Mouse (Mus musculus) heart, embryonic 15.5 days (tissue): ENCODE data around the gene Uap1. TPM values are rescaled to one million over a fixed set of nuclear protein-coding genes. Genes with fewer than 3 reads are reported as not detected.

Experiments used
- ATAC-seq: fragments of 200-750 bp; cut with Nextera tagmentation; replicated peaks from 2 replicates; pipeline ENCODE4 v1.8.0; 2017; ENCODE audit warnings: low read depth, moderate TSS enrichment; ENCODE audit not compliant: insufficient number of reproducible peaks, insufficient read depth, low FRiP score
- H3K27ac ChIP-seq: fragments of 300-500 bp; sonication (generic); 2 replicates; pipeline ENCODE4 v1.5.1; 2015; ENCODE audit warnings: mild to moderate bottlenecking, inconsistent platforms
- H3K27me3 ChIP-seq: fragments of 300-500 bp; sonication (generic); 2 replicates; pipeline ENCODE4 v1.6.1; 2015; ENCODE audit warnings: inconsistent platforms
- H3K36me3 ChIP-seq: fragments of 300-500 bp; sonication (generic); 2 replicates; pipeline ENCODE4 v1.6.1; 2015; ENCODE audit warnings: mild to moderate bottlenecking, inconsistent platforms
- H3K4me1 ChIP-seq: fragments of 300-500 bp; sonication (generic); replicated peaks from 2 replicates; pipeline ENCODE4 v1.6.1; 2015; ENCODE audit warnings: inconsistent platforms
- H3K4me2 ChIP-seq: fragments of 300-500 bp; sonication (generic); 2 replicates; pipeline ENCODE4 v1.6.1; 2015; ENCODE audit warnings: inconsistent platforms, mild to moderate bottlenecking, moderate library complexity
- H3K4me3 ChIP-seq: fragments of 300-500 bp; sonication (generic); 2 replicates; pipeline ENCODE4 v1.5.1; 2015; ENCODE audit warnings: mild to moderate bottlenecking, inconsistent platforms
- H3K9ac ChIP-seq: fragments of 300-500 bp; sonication (generic); 2 replicates; pipeline ENCODE4 v1.6.1; 2015; ENCODE audit warnings: mild to moderate bottlenecking, inconsistent platforms
- H3K9me3 ChIP-seq: fragments of 300-500 bp; sonication (generic); replicated peaks from 2 replicates; pipeline ENCODE4 v1.6.1; 2016; ENCODE audit warnings: inconsistent platforms
- WGBS: fragments of 180-500 bp; shearing (Covaris S2); methylation state at CpG from one replicate; pipeline ENCODE4 v1.1.7; 2015; ENCODE audit warnings: mixed read lengths; 5-methylcytosine and 5-hydroxymethylcytosine counted together
- polyA plus RNA-seq: library from polyadenylated mRNA; unstranded; fragments of >200 nt; fragmentation: Nextera tagmentation; extraction: Ambion mirVana; gene quantifications from 2 replicates; pipeline ENCODE4 v1.2.1, GENCODE M21; 2015

Uap1 gene
- polyA plus RNA-seq, 1 experiment from 2014 or later: 46.0 TPM

DNA sequence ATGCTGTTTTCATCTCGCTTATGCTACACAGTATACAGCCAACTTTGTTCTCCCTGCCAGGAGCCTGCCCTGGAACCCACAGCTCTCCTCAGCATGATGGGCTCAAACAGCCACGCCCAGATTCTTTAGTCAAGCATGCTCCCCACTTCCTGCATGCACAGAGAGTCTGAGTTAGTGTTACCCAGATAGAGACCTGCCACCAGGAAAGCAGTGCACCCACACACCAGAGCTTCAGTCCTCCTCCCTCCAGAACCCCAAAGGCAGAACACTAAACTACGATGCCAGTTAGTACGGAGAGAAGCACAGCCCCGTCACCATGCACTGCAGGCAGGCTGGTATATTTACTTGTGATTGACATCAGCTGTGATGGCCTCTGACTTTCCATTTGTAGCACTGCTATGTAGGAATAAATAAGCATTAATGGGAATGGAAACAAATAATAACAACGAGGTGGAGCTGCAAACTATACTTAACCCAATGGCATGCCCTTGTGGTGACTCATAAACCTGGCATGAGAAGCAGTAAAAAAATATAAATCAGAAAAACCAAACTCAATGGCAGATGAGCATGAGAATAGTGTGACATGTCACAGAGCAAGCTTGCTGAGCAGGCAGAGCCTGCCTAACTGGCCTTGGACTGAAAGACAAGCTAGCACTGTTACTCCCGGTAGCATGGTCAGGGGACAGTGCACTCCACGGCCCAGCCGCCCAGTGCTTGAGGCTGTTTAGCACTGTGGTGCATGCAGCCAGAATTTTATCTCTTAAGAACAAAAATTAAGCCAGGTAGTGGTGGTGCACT is 26.9 kb downstream of the Uap1 start:
- H3K4me1 ChIP-seq: peaks cover 10% of the 10 kb centered on the region; the same call in 1 of the 2 replicates
- 79% methylated on average over 9 of the region's 9 CpGs for WGBS
- H3K4me3 ChIP-seq: no peak overlapping the region
- no peaks in the 10 kb centered on the region for H3K9me3 ChIP-seq
- peaks cover 32% of the 10 kb centered on the region for H3K36me3 ChIP-seq
- ATAC-seq: no peak
- H3K4me2 ChIP-seq: no peak overlapping the region
- H3K27me3 ChIP-seq: no peaks in the 10 kb centered on the region
- no peak overlapping the region for H3K9ac ChIP-seq
- H3K27ac ChIP-seq: no peak overlapping the region

DNA sequence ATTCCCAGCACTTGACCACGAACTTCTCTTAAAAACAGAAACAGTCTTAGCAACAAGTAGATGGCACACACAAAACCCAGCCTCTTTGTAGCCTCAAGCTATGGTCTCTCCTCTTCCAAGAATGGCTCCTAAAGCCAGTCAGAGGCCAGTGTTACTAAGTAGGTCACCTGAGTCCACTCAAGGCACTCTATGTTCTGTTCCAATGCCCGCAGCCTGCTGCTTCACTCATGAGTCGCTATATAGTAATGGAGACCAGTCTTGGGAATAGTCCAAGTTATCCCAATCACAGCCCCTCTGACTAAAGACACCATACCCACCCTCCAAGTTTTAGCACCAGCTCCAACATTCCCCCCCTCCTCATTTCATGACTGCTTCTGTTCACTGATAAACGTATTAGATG is 29.2 kb downstream of the Uap1 start:
- Histone ChIP-seq H3K36me3 (peaks cover 37% of the 10 kb centered on the region), H3K4me3 (no peak overlapping the region), H3K27me3 (no peaks in the 10 kb centered on the region), H3K9ac (no peak overlapping the region), H3K27ac (no peak overlapping the region), H3K4me2 (no peak overlapping the region), H3K4me1 (peaks cover 10% of the 10 kb centered on the region; the same call in 1 of the 2 replicates), H3K9me3 (no peaks in the 10 kb centered on the region)
- 82% methylated on average over 4 of the region's 4 CpGs for WGBS
- no peak for ATAC-seq

DNA sequence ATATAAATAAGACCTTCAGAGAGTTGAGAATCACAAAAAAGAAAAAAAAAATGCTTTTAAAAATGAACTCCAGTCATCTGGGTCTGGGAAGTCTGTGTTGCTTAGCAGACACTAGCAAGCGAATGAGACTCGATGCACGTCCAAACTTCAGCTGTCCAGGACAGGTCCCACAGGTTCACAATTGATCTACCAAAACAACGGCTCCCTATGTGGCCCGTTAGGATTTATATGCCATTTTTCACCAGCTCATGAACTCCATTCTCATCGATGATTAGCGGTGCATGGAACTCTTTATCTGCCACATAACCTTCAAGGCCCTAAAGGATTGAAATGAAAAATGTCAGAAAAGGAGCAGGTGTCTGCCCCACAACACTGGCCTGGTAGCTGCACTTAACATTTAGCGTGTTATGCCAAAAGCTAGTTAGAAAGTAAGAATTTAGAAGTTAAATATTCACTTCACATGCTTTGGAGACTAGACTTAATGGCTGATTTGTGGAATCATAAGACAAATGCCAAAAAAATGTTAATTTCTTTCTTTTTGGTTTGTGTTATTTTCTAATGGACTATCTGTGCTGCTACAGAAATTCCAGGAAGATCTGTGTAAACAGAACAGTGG is 32.4 kb downstream of the Uap1 start:
- Histone ChIP-seq H3K27ac (no peak overlapping the region), H3K27me3 (no peaks in the 10 kb centered on the region), H3K4me1 (no peaks in the 10 kb centered on the region), H3K4me2 (no peak overlapping the region), H3K36me3 (peaks cover 23% of the 10 kb centered on the region), H3K9ac (no peak overlapping the region), H3K9me3 (no peaks in the 10 kb centered on the region), H3K4me3 (no peak overlapping the region)
- WGBS: 92% methylated on average over 8 of the region's 8 CpGs
- no peak for ATAC-seq

DNA sequence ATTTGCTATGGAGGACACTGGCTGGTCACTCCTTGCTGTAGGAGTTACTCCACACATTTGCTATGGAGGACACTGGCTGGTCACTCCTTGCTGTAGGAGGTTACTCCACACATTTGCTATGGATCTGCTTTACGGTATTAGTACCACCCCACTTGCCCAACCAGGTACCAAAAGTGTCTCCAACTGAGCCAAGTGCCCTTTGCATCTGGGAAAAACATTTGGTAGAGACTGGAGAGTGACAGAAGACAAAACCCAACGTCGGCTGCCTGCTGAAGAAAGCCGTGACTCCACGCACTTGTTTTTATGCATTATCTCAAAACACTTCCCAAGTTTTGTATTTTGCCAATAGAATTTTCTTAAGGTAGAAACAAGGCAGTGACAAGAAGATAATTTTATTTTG is 33.1 kb downstream of the Uap1 start:
- H3K27me3 ChIP-seq: no peaks in the 10 kb centered on the region
- H3K27ac ChIP-seq: no peak overlapping the region
- no peak overlapping the region for H3K4me2 ChIP-seq
- H3K4me3 ChIP-seq: no peak overlapping the region
- peaks cover 23% of the 10 kb centered on the region for H3K36me3 ChIP-seq
- no peaks in the 10 kb centered on the region for H3K4me1 ChIP-seq
- H3K9me3 ChIP-seq: no peaks in the 10 kb centered on the region
- no peak overlapping the region for H3K9ac ChIP-seq
- 94% methylated on average over 5 of the region's 5 CpGs for WGBS
- ATAC-seq: no peak

DNA sequence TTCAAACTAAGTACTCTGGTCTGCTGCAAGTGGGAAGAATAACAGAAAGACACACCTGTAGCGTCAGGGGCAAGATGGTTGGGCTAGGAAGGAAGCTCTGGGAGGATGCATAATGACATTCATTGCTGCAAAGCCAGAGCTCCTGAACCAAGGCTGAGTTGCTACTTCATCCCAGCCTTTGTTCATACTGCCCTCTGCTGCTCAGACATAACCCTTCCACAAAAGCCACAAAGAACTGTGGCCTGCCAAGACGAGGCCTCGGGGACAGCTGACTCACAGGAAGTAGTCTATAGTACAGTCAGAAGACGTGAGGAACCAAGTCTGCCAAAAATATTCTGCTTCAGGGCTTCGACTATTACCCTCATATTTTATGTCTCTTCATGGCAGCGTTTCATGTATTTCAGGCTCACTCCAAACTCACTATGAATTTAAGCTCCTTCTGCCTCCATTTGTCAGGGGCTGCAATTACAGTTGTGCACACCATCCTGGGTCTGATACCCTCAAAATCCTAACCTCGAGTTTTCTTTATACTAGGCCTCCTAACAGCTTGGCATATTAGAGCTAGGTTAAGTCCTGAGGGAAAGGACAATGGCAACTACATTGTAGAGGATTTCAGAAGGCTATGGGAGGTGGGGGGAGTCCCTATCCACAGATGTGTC is 38.3 kb downstream of the Uap1 start:
- Histone ChIP-seq H3K36me3 (peaks cover 4% of the 10 kb centered on the region; the same call in 1 of the 2 replicates), H3K27me3 (no peaks in the 10 kb centered on the region), H3K27ac (no peak overlapping the region), H3K4me1 (no peaks in the 10 kb centered on the region), H3K9me3 (no peaks in the 10 kb centered on the region), H3K4me3 (no peak overlapping the region), H3K4me2 (no peak overlapping the region), H3K9ac (no peak overlapping the region)
- WGBS: 15% methylated on average over 7 of the region's 7 CpGs
- peak; percentile 76; the same call in 1 of the 2 replicates for ATAC-seq

DNA sequence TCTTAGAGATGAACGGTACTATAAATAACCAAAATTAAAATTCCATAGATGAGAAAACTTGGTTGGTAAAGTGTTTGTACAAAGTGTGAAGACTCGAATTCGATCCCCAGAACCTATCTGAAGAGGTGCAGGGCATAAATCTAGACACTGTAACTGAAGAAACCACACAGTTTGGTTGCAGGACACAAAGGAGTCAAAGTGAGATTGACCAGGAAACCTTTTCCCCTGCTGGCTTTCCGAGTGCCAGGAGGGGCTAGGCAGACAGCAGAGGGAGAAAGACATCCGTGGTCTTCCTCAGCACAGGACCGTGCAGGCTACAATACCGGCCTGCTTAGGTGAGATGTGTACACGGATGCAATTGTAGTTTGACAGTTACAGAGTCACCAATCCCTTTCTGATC is 40.5 kb downstream of the Uap1 start:
- Histone ChIP-seq H3K27ac (no peak overlapping the region), H3K4me1 (no peaks in the 10 kb centered on the region), H3K4me2 (no peak overlapping the region), H3K36me3 (no peaks in the 10 kb centered on the region), H3K4me3 (no peak overlapping the region), H3K9me3 (no peaks in the 10 kb centered on the region), H3K9ac (no peak overlapping the region), H3K27me3 (no peaks in the 10 kb centered on the region)
- ATAC-seq: no peak
- 80% methylated on average over 8 of the region's 8 CpGs for WGBS

DNA sequence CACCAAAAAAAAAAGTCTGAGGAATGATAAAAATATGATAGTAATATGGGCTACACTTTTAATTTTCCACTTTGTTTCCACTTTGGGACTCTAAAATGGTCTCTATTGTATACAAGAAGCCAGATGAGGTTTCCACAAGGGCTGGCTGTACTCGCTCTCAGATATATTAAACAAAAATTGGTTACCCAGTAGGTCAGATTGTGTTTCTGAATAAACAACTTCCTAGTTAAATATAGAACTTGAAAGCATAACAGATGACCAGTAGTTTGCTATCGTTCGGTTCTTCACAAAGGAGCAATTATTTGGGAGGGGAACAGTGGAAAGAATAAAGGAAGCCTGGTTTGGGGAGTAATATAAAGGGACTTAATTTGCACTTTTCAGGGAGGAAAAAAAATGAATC is 43.8 kb downstream of the Uap1 start:
- Histone ChIP-seq H3K4me3 (no peak overlapping the region), H3K4me1 (no peaks in the 10 kb centered on the region), H3K36me3 (no peaks in the 10 kb centered on the region), H3K9me3 (no peaks in the 10 kb centered on the region), H3K4me2 (no peak overlapping the region), H3K27me3 (no peaks in the 10 kb centered on the region), H3K9ac (no peak overlapping the region), H3K27ac (no peak overlapping the region)
- WGBS: 67% methylated on average over 3 of the region's 3 CpGs
- no peak for ATAC-seq

DNA sequence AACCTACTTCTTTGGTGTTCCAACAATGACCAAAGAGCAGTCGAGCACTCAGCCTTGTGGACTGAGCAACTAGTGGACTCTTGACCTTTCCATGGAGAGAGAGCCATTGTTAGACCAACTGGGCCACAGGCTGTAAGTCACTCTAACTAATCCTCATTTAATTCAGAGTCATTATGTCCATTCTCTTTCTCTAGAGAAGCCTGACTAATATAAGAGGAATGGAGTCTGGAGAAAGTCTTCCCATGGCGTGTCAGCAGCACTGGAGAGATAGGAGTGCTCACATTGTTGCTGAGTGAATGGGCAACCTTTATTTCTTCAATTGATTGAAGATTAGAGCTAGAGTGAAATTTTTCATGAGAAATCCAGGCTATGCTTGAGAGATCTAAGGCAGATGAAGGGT is 50.1 kb downstream of the Uap1 start:
- no peak overlapping the region for H3K9ac ChIP-seq
- H3K27ac ChIP-seq: no peak overlapping the region
- no peaks in the 10 kb centered on the region for H3K4me1 ChIP-seq
- H3K4me2 ChIP-seq: no peak overlapping the region
- H3K36me3 ChIP-seq: no peaks in the 10 kb centered on the region
- no peaks in the 10 kb centered on the region for H3K27me3 ChIP-seq
- H3K4me3 ChIP-seq: no peak overlapping the region
- no peaks in the 10 kb centered on the region for H3K9me3 ChIP-seq
- ATAC-seq: no peak
- WGBS: 81% methylated on average over 2 of the region's 2 CpGs

DNA sequence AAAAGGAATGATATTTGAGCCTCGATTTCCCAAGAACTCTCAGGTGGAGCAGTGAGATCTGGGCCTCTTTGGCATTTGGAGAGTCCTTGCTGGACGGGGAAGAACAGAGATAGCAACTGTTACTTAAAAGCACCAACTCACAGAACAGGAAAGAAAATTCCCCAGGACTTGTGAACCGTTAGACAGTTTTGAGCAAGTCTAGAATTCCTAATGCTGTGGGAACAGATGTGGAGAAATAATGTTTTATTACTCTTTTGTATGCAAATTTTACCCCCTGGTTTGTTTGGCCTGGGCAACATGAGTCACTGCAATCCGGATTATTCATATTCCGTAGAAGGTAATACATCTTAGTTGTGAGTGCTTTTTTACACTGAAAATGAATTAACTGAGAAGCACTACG is 61.1 kb downstream of the Uap1 start:
- 71% methylated on average over 6 of the region's 6 CpGs for WGBS
- Histone ChIP-seq H3K4me2 (no peak overlapping the region), H3K27ac (no peak overlapping the region), H3K36me3 (no peaks in the 10 kb centered on the region), H3K9me3 (no peaks in the 10 kb centered on the region), H3K4me3 (no peak overlapping the region), H3K4me1 (no peaks in the 10 kb centered on the region; the same call in 1 of the 2 replicates), H3K27me3 (no peaks in the 10 kb centered on the region), H3K9ac (no peak overlapping the region)
- ATAC-seq: no peak

DNA sequence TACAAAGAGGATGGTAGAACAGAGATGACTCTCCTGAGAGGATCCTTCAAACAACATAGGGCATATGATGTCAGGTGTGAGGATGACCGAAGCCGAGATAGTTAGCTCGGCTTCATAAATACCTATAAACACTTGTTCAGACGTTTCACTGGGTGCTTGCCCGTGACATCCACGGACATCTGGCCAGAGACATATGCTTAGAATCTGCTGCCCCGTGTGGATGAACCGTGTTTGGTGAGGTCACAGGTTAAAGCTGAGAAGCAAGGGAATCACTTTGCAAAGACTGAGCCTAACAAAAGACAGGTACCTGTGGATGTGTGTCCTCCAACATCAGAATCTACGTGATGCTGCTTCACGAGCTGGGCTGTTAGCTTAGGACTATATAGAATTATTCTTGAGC is 62.5 kb downstream of the Uap1 start:
- WGBS: 88% methylated on average over 10 of the region's 10 CpGs
- Histone ChIP-seq H3K4me2 (no peak overlapping the region), H3K4me3 (no peak overlapping the region), H3K9me3 (no peaks in the 10 kb centered on the region), H3K4me1 (no peaks in the 10 kb centered on the region; the same call in 1 of the 2 replicates), H3K36me3 (no peaks in the 10 kb centered on the region), H3K9ac (no peak overlapping the region), H3K27me3 (no peaks in the 10 kb centered on the region), H3K27ac (no peak overlapping the region)
- ATAC-seq: no peak

DNA sequence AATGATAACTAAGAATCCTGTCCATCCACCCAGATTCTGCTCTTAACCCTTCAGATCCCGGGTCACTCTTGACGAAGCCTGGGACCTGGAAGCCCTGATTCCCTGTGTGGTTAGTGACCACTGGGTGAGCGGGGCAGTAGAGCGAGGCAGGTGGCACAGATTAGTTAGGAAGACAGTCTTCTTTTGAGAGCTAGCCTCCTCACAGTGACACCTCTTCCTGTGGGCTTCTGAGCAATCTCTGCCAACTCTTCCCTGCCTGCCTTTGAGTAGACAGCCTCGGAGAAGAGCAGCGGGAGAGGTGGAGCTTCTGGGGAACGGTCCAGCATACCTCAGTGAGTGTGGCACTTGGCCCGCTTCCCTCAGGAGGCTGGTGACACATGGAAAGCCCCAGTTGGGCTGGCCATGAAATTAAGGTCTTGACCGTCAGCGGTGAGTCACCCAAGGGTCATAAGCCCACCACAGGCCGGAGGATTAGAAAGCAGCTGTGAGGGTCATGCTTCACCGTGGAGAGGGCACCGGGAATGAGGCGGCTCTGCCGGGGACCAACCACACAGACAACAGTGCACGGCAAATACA is 63.0 kb downstream of the Uap1 start:
- H3K4me1 ChIP-seq: no peaks in the 10 kb centered on the region; the same call in 1 of the 2 replicates
- ATAC-seq: no peak
- H3K9me3 ChIP-seq: no peaks in the 10 kb centered on the region
- H3K27me3 ChIP-seq: no peaks in the 10 kb centered on the region
- H3K36me3 ChIP-seq: no peaks in the 10 kb centered on the region
- no peak overlapping the region for H3K4me3 ChIP-seq
- H3K9ac ChIP-seq: no peak overlapping the region
- 76% methylated on average over 16 of the region's 16 CpGs for WGBS
- no peak overlapping the region for H3K27ac ChIP-seq
- H3K4me2 ChIP-seq: no peak overlapping the region; the same call in 1 of the 2 replicates
